Mouse (Mus musculus) hindbrain, embryonic 13.5 days (tissue): ENCODE results near the gene Gngt2. TPM values are rescaled to one million over a fixed set of nuclear protein-coding genes. Genes with fewer than 3 reads are reported as not detected.

Source experiments
- ATAC-seq: fragments of 200-750 bp; cut with Nextera tagmentation; 2 replicates; pipeline ENCODE4 v1.8.0; 2017; ENCODE audit warnings: moderate TSS enrichment; ENCODE audit not compliant: low FRiP score
- H3K27ac ChIP-seq: fragments of 300-500 bp; sonication (generic); 2 replicates; pipeline ENCODE4 v1.5.1; 2015; ENCODE audit warnings: inconsistent platforms, mild to moderate bottlenecking, moderate library complexity
- H3K27me3 ChIP-seq: fragments of 300-500 bp; sonication (generic); 2 replicates; pipeline ENCODE4 v1.6.1; 2015; ENCODE audit warnings: mild to moderate bottlenecking, inconsistent platforms
- H3K36me3 ChIP-seq: fragments of 300-500 bp; sonication (generic); 2 replicates; pipeline ENCODE4 v1.6.1; 2015; ENCODE audit warnings: mild to moderate bottlenecking, inconsistent platforms
- H3K4me1 ChIP-seq: fragments of 300-500 bp; sonication (generic); replicated peaks from 2 replicates; pipeline ENCODE4 v1.6.1; 2015; ENCODE audit warnings: inconsistent platforms
- H3K4me2 ChIP-seq: fragments of 300-500 bp; sonication (generic); 2 replicates; pipeline ENCODE4 v1.6.1; 2015; ENCODE audit warnings: inconsistent platforms, mild to moderate bottlenecking, moderate library complexity
- H3K4me3 ChIP-seq: fragments of 300-500 bp; sonication (generic); 2 replicates; pipeline ENCODE4 v1.5.1; 2015; ENCODE audit warnings: mild to moderate bottlenecking, inconsistent platforms
- H3K9ac ChIP-seq: fragments of 300-500 bp; sonication (generic); 2 replicates; pipeline ENCODE4 v1.6.1; 2015; ENCODE audit warnings: mild to moderate bottlenecking, inconsistent platforms
- H3K9me3 ChIP-seq: fragments of 300-500 bp; sonication (generic); 2 replicates; pipeline ENCODE4 v1.6.1; 2016; ENCODE audit warnings: inconsistent platforms
- WGBS: fragments of 180-500 bp; shearing (Covaris S2); methylation state at CpG from one replicate; pipeline ENCODE4 v1.1.7; 2015; 5-methylcytosine and 5-hydroxymethylcytosine counted together
- polyA plus RNA-seq: library from polyadenylated mRNA; unstranded; fragments of >200 nt; fragmentation: Nextera tagmentation; extraction: Ambion mirVana; gene quantifications from 2 replicates; pipeline ENCODE4 v1.2.1, GENCODE M21; 2015

The Gngt2 gene
- polyA plus RNA-seq, 1 experiment from 2014 or later, result 4.1 TPM

DNA sequence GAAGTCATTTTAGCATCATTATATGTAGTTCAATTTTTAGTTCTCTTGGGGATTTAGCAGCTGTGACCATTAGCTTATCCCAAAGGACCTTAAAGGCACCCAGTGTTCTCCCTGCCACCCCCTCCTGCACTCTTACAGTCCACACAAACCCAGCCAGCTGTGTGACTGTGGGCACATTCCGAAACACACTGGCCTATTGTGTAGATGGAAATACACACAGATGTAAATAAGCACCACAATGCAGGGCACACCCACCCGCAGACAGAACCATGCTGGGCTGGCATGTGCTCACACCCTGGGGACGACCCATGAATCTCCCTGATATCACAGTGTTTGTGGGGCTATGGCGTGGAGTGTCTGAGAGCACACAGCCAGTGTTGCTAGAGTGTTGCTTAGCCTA is 24.8 kb upstream of the Gngt2 start:
- H3K36me3 ChIP-seq, result no peaks in the 10 kb centered on the region
- H3K9me3 ChIP-seq, result no peaks in the 10 kb centered on the region
- no peak overlapping the region for H3K27ac ChIP-seq
- H3K9ac ChIP-seq, result no peak overlapping the region
- no peak for ATAC-seq
- H3K4me1 ChIP-seq, result 0 out of 2 replicates have a peak, but pooled peaks cover 3% of the 10 kb centered on the region
- 62% methylated on average over 4 of the region's 4 CpGs for WGBS
- no peaks in the 10 kb centered on the region for H3K27me3 ChIP-seq
- no peak overlapping the region for H3K4me2 ChIP-seq
- no peak overlapping the region for H3K4me3 ChIP-seq

DNA sequence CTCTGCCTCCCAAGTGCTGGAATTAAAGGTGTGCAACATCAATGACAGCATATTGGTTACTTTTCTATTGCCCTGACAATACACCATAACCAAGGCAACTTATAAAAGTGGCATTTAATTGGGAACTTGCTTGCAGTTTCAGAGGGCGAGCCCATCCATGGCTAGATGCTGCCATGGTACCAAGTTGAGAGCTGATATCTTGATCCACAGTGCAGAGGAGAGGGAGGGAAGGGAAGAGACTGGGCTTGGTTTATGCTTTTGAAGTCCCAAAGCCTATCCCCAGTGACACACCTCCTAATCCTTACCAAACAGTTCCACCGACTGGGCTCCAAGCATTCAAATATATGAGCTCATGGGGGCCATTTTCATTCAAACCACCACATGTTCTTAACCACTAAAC is 22.9 kb upstream of the Gngt2 start:
- ATAC-seq, result no peak
- 0 out of 2 replicates have a peak, but pooled peaks cover 3% of the 10 kb centered on the region for H3K4me1 ChIP-seq
- no peak overlapping the region for H3K4me2 ChIP-seq
- H3K9me3 ChIP-seq, result no peaks in the 10 kb centered on the region
- no peaks in the 10 kb centered on the region for H3K27me3 ChIP-seq
- 93% methylated on average over 2 of the region's 2 CpGs for WGBS
- no peak overlapping the region for H3K4me3 ChIP-seq
- H3K9ac ChIP-seq, result no peak overlapping the region
- no peak overlapping the region for H3K27ac ChIP-seq
- no peaks in the 10 kb centered on the region for H3K36me3 ChIP-seq

DNA sequence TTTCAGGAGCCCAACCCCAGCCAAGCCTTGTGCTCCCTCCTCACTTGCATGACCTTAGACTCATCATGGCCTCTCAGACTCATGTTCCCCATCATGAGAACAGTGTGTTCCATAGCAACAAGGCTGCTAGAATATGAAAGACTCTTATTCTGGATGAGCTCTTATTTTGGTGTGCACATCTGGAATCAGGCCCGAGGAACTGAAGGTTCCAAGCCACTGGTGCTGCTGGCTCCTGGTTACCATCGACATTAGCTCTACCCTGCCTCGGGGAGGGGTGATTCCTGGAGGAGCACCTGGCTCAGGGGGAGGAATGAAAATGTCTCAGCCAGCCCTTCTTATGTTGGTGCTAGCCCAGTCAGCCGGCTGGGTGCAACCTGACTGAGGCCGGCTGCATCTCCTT is 22.2 kb upstream of the Gngt2 start:
- no peak for ATAC-seq
- Histone ChIP-seq H3K36me3 (no peaks in the 10 kb centered on the region), H3K4me2 (no peak overlapping the region), H3K9me3 (no peaks in the 10 kb centered on the region), H3K27ac (no peak overlapping the region), H3K9ac (no peak overlapping the region), H3K4me3 (no peak overlapping the region), H3K4me1 (no peaks in the 10 kb centered on the region), H3K27me3 (no peaks in the 10 kb centered on the region)
- WGBS, result 80% methylated on average over 5 of the region's 5 CpGs

DNA sequence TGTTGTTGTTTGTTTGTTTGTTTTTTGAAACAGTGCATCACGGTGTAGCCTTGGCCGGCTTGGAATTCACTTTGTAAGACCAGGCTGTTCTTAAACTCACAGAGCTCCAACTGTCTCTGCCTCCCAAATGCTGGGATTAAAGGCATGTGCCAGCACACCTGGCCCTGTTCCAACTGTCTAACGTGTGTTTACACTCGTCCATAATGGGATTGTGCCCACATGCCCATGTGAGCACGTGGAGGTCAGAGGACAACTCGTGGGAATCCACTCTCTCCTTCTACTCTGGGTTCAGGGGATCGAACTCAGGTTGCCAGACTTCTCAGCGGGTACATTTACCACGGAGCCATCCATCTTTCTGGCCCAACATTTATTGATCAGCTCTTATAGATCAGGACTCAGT is 21.6 kb upstream of the Gngt2 start:
- H3K4me1 ChIP-seq, result no peaks in the 10 kb centered on the region
- H3K27me3 ChIP-seq, result no peaks in the 10 kb centered on the region
- H3K36me3 ChIP-seq, result no peaks in the 10 kb centered on the region
- no peak overlapping the region for H3K27ac ChIP-seq
- no peak overlapping the region for H3K9ac ChIP-seq
- no peak overlapping the region for H3K4me2 ChIP-seq
- H3K9me3 ChIP-seq, result no peaks in the 10 kb centered on the region
- ATAC-seq, result no peak
- no peak overlapping the region for H3K4me3 ChIP-seq
- 83% methylated on average over 9 of the region's 9 CpGs for WGBS

DNA sequence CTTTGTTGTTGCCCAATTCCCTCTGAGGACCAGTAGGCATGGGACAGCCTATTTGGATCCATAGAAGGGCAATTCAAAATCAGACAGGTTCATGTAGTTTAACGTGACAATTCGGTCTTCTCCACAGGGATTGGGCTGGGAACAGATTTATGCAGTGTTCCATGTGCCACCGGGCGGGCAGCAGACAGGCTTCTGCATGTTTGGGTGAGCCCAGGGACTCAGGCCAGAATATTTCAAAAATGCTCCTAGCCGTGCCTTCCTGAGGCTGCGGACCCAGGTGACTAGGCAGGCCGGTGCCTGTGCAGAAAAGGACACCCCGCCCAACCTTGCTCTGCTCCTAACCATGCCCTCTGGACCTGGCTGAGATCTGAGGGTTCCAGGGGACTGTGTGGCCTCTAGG is 17.9 kb upstream of the Gngt2 start:
- Histone ChIP-seq H3K4me2 (no peak overlapping the region), H3K27ac (no peak overlapping the region), H3K4me1 (peaks cover 3% of the 10 kb centered on the region), H3K27me3 (peaks cover 23% of the 10 kb centered on the region), H3K4me3 (no peak overlapping the region), H3K9me3 (no peaks in the 10 kb centered on the region), H3K9ac (no peak overlapping the region), H3K36me3 (no peaks in the 10 kb centered on the region)
- WGBS, result 90% methylated on average over 8 of the region's 8 CpGs
- ATAC-seq, result no peak

DNA sequence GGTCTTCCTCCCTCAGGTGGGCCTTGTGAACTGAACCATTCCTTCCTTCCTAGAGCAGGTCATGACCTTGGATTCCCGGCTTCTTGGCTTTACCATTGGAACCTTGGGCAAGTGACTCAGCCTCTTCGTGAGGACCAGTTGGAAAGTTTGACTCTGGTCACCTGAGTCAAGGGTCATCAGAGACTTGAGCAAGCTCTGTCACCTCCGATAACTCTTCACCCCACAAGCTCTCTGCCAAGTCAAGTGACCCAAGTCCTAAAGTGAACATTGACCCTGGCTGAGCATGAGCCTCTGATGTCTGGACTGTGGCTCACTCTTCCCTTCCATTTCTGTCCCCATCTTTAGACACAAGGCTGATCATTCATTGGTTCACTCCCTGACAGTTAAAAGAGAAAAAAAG is 15.5 kb upstream of the Gngt2 start:
- Histone ChIP-seq H3K4me2 (no peak overlapping the region), H3K27ac (no peak overlapping the region), H3K9ac (no peak overlapping the region), H3K36me3 (no peaks in the 10 kb centered on the region), H3K4me3 (no peak overlapping the region), H3K27me3 (peaks cover 42% of the 10 kb centered on the region), H3K9me3 (no peaks in the 10 kb centered on the region), H3K4me1 (peaks cover 11% of the 10 kb centered on the region)
- WGBS, result 91% methylated on average over 3 of the region's 3 CpGs
- no peak for ATAC-seq

DNA sequence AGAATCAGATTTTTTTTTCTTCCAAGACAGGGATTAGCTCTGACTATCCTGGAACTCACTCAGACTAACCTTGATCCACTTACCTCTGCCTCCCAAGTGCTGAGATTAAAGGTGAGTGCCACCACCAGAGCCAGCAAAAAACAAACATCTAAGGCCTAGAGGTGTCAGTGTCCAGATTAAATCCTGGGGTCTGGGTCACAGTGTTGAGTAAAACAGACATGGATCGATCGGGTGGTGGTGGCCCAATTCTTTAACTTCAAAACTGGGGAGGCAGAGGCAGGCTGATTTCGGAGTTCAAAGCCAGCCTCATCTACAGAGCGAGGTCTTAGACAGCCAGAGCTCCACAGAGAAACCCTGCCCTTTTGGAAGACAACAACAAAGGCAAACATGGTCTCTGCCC is 14.6 kb upstream of the Gngt2 start:
- no peak for ATAC-seq
- 98% methylated on average over 4 of the region's 4 CpGs for WGBS

DNA sequence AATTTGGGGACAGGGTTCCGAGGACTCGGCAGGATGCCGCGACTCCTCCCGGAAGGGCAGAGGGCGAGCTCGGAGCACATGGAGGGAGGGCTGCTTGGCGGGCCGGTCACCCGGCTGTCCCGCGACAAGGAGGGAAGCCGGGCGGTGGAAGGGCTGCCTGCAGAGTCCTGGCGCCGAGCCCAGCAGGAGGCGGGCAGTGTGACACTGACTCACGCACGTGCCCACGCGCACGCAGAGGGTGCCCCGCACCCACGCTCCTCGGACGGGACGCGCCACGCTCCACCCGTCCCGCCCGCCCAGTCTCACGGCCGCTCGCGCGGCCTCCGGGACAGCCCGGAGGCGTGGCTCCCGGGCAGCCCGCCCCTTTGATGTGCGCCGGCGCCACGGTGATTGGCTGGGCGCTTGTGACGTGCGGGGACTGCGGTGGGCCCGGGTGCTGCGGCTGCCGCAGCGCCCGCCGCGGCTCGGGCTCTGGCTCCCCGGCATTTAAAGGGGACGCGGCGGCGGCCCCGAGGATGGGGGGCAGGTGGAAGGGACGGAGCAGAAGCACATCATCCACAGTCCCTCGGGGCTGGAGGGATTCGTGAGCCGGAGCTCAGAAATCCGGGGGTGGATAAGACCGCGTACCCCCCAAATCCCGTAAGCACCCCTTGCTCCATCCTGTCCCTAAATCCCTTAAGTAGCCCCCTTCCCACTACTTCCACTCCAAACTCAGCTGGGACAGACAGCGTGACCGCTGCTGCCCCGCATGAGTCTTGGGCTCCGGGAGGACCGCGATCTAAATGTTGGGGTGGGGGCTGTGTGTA is 12.7 kb upstream of the Gngt2 start, which contains the start of gene Phospho1:
Gene Phospho1 (plus strand): TSS at position 429 of the 806 bp plus-strand sequence.
- Histone ChIP-seq H3K36me3 (no peaks in the 10 kb centered on the region), H3K4me3 (peak within 1 kb of the TSS; percentile 69), H3K4me2 (peak within 1 kb of the TSS; percentile 98), H3K27me3 (peaks cover 69% of the 10 kb centered on the region), H3K4me1 (peaks cover 11% of the 10 kb centered on the region), H3K9ac (peak within 1 kb of the TSS; percentile 80), H3K27ac (no peak within 1 kb of the TSS; the same call in 1 of the 2 replicates), H3K9me3 (no peaks in the 10 kb centered on the region)
- ATAC-seq, result peak; percentile 97
- 0% methylated on average over 52 of the region's 78 CpGs for WGBS

More for the DNA sequence above, 14.6 kb upstream of the Gngt2 start:
- Histone ChIP-seq H3K4me2 (no peak overlapping the region), H3K9ac (no peak overlapping the region), H3K4me3 (no peak overlapping the region), H3K27me3 (peaks cover 51% of the 10 kb centered on the region), H3K27ac (no peak overlapping the region), H3K36me3 (no peaks in the 10 kb centered on the region), H3K9me3 (no peaks in the 10 kb centered on the region), H3K4me1 (peaks cover 11% of the 10 kb centered on the region)

DNA sequence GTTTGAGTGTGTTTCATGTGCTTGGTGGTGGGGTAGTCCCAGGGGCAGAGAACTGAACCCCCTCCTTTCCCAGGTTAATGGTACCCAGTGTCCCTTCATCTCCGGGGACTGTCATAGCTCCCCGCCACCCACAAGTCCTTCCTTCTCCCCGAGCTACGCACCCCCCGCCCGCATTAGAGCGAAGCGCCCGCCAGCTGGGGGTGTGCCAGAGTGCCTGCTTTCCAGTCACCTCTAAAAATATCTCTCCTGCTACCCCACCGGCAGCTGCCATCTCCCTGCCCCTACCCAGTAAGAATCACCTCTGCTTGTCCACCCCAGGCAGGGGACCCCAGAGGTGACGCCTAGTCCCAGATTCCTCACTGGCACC is 12.2 kb upstream of the Gngt2 start:
- Histone ChIP-seq H3K4me1 (peaks cover 11% of the 10 kb centered on the region), H3K4me2 (peak overlapping the region; percentile 98), H3K27ac (no peak overlapping the region), H3K9me3 (no peaks in the 10 kb centered on the region), H3K4me3 (peak overlapping the region; percentile 69), H3K27me3 (peaks cover 75% of the 10 kb centered on the region), H3K9ac (peak overlapping the region; percentile 80), H3K36me3 (no peaks in the 10 kb centered on the region)
- WGBS, result 1% methylated on average over 3 of the region's 11 CpGs
- peak; percentile 65; the same call in 1 of the 2 replicates for ATAC-seq

DNA sequence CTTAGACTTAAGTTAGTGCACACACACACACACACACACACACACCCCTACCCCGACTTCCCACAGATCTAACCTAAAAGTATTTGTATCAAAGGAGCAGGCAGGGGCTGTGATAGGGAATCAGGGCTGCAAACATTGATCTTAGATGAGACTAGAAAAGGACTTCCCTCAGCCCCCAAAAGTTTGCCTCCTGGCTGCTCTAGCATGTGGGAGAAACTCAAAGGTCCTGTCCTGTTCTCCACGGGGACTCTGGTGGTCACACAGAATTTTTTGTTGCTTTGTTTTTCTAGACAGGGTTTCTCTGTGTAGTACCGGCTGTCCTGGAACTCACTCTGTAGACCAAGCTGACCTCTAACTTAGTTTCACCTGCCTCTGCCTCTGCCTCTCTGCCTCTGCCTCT is 11.4 kb upstream of the Gngt2 start:
- no peak overlapping the region for H3K4me3 ChIP-seq
- H3K9ac ChIP-seq, result no peak overlapping the region
- H3K4me2 ChIP-seq, result 0 out of 2 replicates have a peak overlapping the region, but pooled peaks have one; percentile 98
- peaks cover 82% of the 10 kb centered on the region for H3K27me3 ChIP-seq
- H3K27ac ChIP-seq, result no peak overlapping the region
- peaks cover 19% of the 10 kb centered on the region for H3K4me1 ChIP-seq
- H3K9me3 ChIP-seq, result no peaks in the 10 kb centered on the region
- WGBS, result 56% methylated on average over 3 of the region's 3 CpGs
- no peak for ATAC-seq
- no peaks in the 10 kb centered on the region for H3K36me3 ChIP-seq

DNA sequence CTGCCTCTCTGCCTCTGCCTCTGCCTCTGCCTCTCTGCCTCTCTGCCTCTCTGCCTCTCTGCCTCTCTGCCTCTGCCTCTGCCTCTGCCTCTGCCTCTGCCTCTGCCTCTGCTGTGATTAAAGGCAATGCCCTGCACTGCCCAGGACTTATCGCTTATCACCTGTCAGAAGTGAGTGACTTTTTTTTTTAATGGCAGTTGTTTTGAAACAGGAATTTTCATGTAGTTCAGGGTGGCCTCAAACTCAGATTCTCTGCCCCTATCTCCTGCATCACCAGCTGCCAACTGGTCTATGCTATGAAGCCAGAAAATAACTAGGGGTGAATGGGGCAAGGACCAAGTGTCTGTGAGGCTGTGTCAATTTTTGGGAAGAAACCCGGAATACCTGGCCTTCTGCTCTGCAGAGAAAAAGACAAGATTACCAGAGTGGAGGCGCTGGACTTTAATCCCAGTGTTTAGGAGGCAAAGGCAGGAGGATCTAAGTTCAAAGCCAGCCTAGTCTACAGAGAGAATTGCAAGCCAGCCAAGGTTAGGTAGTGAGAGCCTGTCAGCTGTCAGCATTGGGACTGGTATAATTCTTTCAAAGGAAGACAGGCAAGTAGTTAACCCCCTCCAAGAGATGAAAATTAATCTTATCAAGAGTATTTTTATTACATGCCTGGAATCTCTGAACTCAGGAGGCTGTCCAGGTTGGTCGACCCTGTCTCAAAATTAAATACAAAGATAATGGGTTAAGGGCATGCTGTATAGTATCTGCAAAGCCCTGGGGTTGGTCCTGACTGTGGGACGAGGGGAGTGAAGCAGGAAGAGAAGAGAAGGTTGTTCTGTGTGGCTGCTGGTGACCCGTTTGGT is 10.5 kb upstream of the Gngt2 start:
- no peak for ATAC-seq
- Histone ChIP-seq H3K9ac (no peak overlapping the region; the same call in 1 of the 2 replicates), H3K27me3 (peaks cover 89% of the 10 kb centered on the region), H3K4me3 (no peak overlapping the region), H3K27ac (no peak overlapping the region), H3K9me3 (no peaks in the 10 kb centered on the region), H3K4me2 (no peak overlapping the region), H3K36me3 (no peaks in the 10 kb centered on the region), H3K4me1 (peaks cover 28% of the 10 kb centered on the region)
- 60% methylated on average over 6 of the region's 6 CpGs for WGBS

DNA sequence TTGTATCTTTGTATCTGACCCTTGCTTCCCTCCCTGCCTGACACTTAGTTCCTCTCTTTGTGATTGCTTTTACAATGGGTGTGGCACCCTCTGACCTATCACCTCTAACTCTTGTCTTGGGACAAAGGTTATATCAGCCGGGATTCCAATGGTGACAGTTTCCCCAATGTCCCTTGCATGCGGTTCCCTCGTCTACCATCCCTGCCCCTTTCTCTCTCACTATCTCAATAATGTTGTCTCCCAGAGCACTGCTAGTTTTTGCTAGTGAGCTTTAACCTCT is 9.9 kb upstream of the Gngt2 start:
- ATAC-seq, result no peak
- Histone ChIP-seq H3K9ac (no peak overlapping the region), H3K9me3 (no peaks in the 10 kb centered on the region), H3K36me3 (no peaks in the 10 kb centered on the region), H3K27me3 (peaks cover 89% of the 10 kb centered on the region), H3K4me2 (no peak overlapping the region), H3K4me1 (peaks cover 28% of the 10 kb centered on the region), H3K27ac (no peak overlapping the region), H3K4me3 (no peak overlapping the region)
- WGBS, result 14% methylated on average over 3 of the region's 3 CpGs
